Mouse (Mus musculus) frontal cortex, adult (tissue): ENCODE data around the gene Nlrp6.
"Not testable (repeated sequence)": the region's sequence is repeated elsewhere in the genome, so short reads cannot be mapped to it uniquely, and the experiment has no call there.

Experiments
- ATAC-seq: cut with Nextera tagmentation; 2 replicates; pipeline ENCODE4 v1.9.2; 2017; ENCODE audit warnings: mild to moderate bottlenecking, moderate library complexity, mixed read lengths; ENCODE audit not compliant: low TSS enrichment

The Nlrp6 gene

GRCm38 (mm10) chr7:140920418-140921029, at the start of gene Nlrp6:
TSS of gene Nlrp6 (plus strand) at chr7:140920902.
- ATAC-seq, result no peak

GRCm38 (mm10) chr7:140874224-140874623, 46.5 kb upstream of the Nlrp6 start:
- no peak for ATAC-seq

DNA sequence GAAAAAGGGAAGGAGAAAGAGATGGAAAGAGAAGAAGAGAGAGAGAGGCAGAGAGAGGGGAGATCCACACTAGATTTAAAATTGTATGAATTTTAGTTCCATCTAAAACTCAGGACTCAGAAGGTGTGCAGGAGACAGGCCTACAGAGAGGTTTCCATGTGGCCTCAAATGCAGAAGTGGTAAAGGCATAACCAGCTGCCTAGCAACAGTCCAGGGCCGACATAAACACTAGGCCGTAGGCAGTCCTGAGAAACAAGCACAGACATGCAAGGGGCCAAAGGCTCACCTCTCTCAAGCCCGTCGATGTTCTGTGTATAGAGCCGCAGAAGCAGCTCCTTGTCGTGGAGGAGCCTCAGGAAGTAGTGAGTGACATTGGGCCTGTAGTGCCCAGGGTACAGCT, 43.3 kb upstream of the Nlrp6 start:
- ATAC-seq, result no peak

DNA sequence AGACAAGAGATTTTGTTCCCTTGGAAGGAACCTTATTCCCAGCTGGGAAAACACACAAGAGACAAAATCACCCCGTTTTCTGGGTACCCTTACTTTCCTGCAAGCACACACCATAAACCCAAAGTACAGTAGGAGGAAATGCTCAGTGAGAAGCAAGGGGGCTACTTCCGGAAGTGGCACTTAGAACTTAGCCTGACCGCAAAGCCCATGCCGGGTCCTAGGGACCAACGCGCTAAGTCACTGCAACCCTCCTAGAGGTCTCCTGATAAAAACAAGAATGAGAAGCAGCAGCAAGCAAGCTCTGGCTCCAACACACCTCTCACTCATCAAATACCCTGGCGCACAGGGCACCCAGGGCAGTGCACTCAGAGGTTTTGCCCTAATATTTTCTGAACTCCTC, 41.3 kb upstream of the Nlrp6 start:
- no peak for ATAC-seq

GRCm38 (mm10) chr7:140880419-140880818, 40.3 kb upstream of the Nlrp6 start:
- ATAC-seq, result no peak

DNA sequence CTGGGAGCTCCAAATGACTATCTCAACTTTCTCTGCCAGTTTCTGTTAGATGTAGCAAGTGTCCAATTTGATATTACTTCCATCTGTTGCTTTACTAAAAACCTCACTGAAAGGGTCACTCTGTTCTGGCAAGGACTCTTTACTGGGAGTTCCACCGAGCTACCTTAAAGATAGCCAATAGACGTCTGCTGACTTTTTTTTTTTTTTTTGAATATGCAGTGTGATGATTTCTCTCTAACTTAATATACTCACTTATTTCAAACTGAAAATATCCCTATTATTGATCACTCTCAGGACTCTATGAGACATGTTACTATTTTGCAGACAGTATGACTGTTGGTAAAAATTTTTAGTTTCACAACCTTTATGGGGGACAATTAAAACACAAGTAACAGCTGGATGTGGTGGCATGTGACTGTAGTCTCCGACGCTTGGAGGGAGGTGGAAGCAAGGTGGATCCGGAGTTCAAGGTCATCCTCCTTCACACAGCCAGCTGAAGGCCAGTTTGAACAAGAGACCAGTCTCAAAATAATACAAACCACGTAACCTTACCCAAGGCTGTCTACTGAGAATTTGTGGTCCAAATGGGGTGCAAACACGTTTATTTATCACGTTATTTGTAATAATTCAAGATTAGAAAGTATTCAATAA, 39.7 kb upstream of the Nlrp6 start:
- ATAC-seq, result no peak

- peak; percentile 95 for ATAC-seq
These were observed 38.8 kb upstream of the Nlrp6 start, which contains the start of the genes Psmd13 and Sirt3 for GRCm38 (mm10) chr7:140881696-140882468. TSS of gene Psmd13 (plus strand) at chr7:140881968. TSS of gene Sirt3 (minus strand) at chr7:140882309.

- ATAC-seq, result no peak; the same call in 1 of the 2 replicates
These were observed 38.3 kb upstream of the Nlrp6 start for GRCm38 (mm10) chr7:140882469-140882803.

DNA sequence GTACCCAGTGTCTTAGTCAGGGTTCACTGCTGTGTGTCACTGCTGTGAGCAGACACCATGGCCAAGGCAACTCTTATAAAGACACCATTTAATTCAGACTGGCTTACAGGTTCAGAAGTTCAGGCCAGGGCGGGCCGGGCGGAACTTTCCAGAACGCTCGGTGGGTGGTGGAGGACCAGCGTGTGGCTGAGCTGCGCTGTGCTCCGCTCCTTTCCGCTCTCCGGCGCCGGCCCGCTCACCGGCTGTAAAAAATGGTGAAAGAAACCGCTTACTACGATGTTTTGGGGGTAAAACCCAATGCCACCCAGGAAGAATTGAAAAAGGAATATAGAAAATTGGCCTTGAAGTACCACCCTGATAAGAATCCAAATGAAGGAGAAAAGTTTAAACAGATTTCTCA, 30.1 kb upstream of the Nlrp6 start:
- ATAC-seq, result not testable (repeated sequence)

DNA sequence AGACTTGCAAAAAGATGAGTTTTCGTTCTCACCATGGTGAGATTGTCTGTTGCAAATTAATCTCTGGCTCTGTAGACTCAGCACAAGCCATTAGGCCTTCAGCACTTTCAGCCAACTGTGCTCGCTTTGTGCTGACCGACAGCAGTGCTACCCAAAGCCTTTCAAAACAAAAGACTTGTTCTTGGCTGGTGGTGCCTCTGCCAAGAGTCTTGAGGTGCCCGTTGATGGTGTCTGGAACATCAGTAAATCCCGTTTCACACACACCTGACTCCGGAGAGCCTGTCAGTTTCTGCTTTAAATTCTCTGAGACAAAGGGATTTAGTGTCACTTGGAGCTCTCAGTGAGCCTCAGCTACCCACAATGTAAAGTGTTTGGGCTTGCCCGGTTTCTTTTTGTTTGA, 26.7 kb upstream of the Nlrp6 start:
- no peak for ATAC-seq

GRCm38 (mm10) chr7:140894611-140895010, 26.1 kb upstream of the Nlrp6 start:
- no peak for ATAC-seq

GRCm38 (mm10) chr7:140897863-140898262, 22.8 kb upstream of the Nlrp6 start:
- no peak for ATAC-seq

DNA sequence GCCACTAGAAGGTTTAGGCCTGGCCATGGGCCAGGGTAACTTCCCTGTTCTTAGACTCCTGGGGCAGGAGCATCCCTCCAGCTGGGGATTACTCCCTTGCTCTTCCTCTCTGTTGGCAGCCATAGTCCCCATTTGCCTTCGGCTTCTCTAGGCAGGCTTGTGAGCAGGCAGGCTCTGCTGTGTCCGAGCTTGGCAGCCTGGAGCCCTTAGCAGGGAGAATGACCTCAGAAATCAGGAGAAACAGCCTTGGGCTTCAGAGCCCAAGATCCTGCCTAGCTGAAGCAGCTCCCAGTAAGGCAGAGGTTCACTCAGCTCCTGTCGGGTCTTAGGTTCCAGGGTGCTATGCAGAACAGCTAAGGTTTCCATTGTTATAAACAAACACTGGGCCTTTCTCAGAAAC, 21.6 kb upstream of the Nlrp6 start:
- no peak for ATAC-seq

- no peak for ATAC-seq
These were observed 20.5 kb upstream of the Nlrp6 start, which contains the start of gene Cox8b for GRCm38 (mm10) chr7:140900220-140900619. TSS of gene Cox8b (minus strand) at chr7:140900446.

- ATAC-seq, result no peak
These were observed 18.4 kb upstream of the Nlrp6 start for GRCm38 (mm10) chr7:140902036-140902875.

- no peak for ATAC-seq
These were observed 17.5 kb upstream of the Nlrp6 start for GRCm38 (mm10) chr7:140903212-140903611.

DNA sequence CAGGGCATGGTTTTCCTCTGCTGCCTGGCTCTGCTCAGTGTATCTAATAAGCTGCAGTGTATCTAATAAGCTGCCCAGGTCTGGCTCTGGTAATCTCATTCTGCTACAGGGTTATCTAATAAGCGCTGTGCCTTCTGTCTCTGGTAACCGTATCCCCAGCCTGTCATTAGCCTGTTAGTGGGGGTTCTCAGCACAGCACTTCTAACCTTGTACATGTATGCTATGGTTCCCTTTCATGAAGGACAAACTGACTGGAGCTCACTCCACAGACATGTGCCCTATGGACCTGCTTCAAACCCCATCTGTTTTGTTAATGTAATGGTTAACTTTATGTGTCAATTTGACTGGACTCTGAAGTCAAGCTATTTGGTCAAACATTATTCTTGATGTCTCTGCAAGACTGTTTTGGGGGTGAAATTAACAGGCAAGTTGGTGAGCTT, 15.0 kb upstream of the Nlrp6 start:
- ATAC-seq, result no peak

DNA sequence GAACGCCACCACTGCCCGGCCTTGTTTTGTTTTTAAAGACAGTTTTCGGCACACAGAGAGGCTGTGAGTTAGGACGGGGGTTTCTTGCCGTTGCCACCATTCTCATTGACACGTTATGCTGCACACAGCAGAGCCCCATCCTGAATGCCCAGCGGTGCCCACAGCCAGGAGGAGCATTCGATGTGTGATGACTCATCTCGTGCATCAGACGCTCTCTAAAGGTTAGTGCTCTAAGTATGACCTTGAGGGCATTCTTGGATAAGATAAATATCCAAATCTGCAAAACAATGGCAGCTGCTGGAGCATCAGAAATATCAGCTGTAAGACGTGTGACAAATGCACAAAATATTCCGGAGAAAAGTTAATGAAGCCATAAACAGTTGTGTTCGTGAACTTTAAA, 13.6 kb upstream of the Nlrp6 start:
- ATAC-seq, result no peak

GRCm38 (mm10) chr7:140907697-140908096, 13.0 kb upstream of the Nlrp6 start:
- ATAC-seq, result no peak

DNA sequence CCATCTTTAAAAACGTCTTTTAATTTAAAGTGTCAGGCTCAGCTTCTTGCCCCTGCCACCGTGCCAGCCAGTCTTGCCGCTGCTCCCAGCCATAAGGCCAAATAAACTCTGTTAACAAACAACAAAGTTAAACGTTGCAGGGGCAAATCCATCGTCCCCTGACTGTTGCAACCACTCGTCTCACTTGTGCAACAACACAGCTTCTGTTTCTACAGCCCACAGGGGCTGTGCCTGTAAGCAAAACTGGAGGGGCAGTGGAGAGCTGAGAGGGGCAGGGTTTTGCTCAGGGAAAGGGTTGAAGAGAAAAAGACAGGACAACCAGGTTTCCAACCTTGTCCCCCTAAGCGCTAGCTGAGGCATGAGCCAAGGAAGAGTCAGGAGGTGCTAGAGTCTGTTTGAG, 12.5 kb upstream of the Nlrp6 start:
- ATAC-seq, result no peak

DNA sequence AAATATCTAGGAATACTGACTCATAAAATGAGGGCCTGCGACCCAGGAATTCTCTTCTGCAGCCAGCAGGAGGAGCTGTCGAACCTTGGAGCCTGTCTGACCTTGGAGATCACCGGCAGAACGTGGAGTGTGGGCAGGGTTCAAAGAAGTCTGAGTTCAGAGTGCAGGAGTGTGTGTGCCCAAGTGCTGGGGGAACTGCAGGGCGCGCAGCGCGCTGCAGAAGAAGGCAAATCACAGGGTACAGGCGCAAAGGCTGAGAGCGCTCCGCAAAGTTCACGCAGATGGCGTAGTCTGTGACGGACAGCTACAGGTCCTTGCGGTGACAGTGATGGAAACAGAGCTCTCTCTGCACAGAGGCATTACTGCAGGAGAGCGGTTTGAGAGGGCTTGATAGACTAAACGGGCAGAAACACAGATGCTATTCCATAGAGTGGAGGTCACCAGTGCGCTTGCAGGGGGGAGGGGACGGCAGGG, 12.0 kb upstream of the Nlrp6 start:
- ATAC-seq, result peak; percentile 36; the same call in 1 of the 2 replicates

GRCm38 (mm10) chr7:140912293-140912692, 8.4 kb upstream of the Nlrp6 start:
- ATAC-seq, result peak; percentile 93
